Mouse (Mus musculus) layer of hippocampus, postnatal 36 days (tissue): ENCODE measurements around the gene Fkbp11. TPM values are rescaled to one million over a fixed set of nuclear protein-coding genes. Genes with fewer than 3 reads are reported as not detected.

ENCODE experiments used
- DNase-seq, 2 experiments: peaks; one replicate each; pipeline ENCODE4 v3.0.0; 2022
- total RNA-seq, 2 experiments: library from RNA; stranded (reverse); gene quantifications; 2 replicates each; pipeline ENCODE4 v1.2.3; 2021

Gene Fkbp11
- total RNA-seq, 2 experiments from 2014 or later = 0.88 to 1.0 TPM

DNA sequence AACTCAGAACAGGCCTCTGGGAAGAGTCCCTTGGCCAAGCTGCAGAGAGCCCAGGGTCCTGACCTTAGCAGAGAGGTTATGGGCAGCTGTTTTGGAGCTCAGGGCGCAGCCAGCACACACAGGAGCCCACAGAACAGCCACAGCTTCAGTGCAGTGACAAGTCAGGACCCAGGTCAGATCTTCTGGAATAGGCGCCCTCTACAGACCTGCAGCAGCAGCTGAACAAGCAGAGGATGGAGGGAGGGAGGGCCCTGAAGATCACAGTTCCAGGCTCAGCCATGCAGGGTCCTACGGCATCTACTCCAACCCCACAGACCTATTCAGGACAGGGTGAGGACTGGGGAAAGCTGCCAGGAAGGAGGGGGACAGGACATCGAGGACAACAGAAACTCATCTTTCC, 10.8 kb upstream of the Fkbp11 start:
- DNase-seq = no peak

DNA sequence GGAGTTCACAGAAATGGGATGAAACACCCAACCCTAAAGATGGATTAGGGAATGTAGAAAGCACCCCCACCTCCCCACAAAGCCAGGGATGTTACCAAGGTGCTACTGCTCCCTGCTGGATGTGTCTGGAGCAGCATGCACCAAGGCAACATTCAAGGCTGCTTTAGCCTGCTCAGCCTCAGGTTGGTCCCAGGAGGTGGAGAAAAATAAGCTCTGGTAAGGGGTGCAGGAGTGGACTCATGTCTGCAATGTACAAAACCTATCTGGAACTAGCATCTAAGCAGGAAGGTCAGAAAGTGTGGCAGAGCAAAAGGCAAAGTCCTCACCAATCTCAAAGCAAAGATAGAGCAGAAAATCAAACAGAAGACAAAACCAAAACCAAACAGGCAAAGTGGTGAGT, 9.9 kb upstream of the Fkbp11 start:
- no peak for DNase-seq

DNA sequence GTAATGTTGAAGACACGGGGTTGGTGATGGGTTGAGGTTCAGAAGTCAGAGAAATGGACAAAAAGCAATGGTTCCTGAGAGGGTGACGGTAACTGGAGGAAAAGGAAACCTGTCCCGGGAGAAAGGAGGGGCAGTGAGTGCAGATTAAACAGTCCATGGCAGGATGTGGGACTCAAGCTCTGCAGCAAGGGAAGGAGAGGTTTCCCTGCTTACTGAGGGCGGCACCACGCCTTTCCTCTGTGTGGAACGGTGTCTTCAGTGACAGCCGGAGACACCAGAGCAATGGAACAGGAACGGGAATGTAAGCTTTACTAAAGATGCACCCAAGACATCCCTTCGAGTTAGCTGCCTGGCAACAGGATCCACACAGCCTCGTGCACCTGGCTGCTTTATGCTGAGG, 8.5 kb upstream of the Fkbp11 start:
- no peak for DNase-seq

DNA sequence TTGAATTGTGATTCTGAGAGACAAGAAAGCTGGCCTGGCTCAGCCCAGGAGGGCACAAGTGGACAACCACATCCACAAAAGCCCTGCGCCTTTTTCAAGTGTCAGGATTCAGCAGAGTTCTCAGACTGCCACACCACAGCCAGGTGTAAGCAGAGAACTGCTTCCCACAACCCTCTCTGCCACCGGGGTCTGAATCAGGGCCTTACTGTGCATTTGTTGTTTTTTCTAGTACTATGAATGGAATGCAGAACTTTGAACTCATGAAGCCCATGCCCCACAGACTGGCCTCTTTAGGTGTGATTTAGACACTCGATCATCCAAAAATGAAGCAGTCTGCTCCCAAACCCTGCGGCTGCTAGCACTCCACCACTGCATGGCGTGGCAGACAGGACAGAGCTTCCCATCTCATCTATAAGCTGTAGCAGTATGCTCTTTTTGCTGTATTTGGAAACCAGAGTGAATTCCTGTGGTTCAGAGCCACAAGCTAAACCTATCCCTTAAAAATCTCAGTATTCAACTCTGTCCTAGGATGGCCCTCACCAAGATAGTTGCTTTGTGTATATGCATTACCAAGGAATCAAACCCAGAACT, 6.1 kb upstream of the Fkbp11 start:
- no peak for DNase-seq

DNA sequence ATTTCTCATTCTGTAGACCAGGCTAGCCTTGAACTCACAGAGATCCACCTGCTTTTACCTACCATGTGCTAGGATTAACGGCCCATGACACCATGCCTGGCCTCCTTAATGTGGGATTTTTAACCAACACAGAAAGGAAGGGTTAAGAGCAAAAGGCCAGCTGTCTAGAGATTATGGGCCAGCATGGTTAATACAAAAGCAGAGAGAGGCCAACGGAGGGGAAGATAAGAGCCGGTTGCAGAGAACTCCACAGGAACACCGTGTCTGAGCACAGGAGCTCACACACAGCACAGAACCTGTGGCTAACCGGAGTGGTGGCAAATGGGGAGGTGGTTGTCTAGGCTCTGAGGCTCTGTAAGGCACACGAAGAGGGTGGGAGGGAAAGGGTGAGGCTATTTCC, 5.4 kb upstream of the Fkbp11 start:
- DNase-seq = no peak

DNA sequence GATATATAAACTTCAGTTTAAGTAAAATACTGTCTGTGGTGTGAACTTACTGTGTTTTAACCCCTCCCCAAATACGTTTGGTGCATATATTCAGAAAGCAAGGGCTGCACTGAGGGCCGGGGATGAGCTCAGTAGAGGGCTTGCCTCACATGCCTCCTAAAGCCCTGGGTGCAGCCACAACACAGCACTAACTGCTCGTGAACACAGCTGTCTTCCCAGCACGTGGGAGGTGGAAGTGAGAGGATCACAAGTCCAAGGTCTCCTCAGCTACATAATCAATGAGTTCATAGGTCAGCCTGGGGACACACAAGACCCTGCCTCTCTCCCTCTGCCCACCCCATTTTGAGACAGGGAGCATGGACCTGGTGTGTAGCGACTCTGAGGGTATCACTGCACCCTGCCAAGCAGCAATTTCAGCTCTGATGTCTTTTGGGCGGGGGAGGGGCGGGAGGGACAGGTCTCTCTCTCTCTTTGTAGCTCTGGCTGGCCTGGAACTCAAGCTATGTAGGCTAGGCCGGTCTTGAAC, 4.1 kb upstream of the Fkbp11 start:
- DNase-seq = no peak

DNA sequence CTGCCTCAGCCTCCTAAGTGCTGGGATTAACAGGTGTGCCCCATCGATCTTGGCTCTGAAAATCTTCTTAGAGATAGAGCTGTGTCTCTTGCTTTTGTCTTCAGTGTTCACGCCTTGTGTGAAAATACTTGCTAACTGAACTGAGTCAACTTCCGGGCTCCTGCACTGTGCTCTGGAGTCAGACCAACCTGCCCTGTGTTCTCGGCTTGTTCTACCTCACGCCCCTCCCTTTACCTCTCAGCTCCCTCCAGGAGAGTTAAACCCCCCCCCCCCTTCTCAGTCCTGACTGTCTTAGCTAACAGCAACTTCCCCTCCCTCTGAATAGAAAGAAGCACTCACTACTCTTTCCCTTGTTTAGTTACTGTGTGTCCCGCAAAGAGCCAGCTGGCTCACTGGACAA, 2.8 kb upstream of the Fkbp11 start:
- DNase-seq = no peak

DNA sequence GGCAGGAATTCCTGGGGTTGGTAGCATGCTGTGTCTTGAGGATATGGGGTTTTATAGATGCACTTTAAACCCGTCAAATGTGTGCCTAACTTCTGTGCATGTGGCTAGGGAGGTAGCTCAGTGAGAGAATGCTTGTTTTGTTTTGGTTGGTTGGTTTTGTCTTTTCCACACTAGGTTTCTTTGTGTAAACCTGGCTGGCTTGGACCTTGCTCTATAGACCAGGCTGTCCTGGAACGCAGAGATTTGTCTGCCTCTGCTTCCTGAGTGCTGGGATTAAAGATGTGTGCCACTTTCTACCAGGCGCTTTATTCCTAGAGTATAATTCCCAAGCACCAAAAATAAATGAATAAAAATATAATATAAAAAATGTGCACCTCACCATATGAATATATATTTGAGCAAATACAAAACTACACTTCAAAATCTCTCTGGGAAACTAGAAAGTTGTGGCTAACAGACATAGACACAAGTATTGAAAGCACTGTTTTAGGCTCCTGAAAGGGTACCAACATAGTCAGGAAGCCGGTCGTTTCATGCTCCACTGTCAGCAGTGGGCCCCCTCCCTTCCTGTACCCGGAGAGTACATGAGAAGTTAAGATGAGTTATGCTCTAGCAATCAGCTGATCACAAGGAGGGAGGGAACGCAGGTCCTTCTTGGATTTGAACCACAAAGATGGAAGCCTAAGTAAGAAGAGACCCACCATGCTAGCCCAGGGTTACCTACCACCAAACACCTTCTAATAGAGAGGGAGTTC, 2.0 kb upstream of the Fkbp11 start:
- no peak for DNase-seq

DNA sequence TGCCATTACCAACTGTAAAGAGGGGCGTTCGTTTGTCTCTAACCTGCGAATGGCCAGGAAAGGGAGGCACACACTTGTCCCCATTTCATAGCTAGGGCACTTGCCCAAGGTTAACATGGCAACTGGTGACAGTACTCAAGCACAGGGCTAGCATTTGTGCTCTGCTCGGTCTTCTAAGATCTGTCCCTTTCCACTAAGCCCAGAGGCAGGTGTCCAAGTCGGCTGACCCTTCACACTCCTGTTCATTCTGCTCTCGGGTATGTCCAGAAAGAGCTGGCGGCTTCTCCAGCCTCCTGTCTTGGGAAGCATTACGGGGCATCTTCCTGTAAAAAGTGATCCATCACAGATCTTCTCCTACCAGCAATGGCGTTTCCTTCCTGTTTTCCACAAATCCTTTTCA, 368 bp upstream of the Fkbp11 start:
- DNase-seq = no peak

DNA sequence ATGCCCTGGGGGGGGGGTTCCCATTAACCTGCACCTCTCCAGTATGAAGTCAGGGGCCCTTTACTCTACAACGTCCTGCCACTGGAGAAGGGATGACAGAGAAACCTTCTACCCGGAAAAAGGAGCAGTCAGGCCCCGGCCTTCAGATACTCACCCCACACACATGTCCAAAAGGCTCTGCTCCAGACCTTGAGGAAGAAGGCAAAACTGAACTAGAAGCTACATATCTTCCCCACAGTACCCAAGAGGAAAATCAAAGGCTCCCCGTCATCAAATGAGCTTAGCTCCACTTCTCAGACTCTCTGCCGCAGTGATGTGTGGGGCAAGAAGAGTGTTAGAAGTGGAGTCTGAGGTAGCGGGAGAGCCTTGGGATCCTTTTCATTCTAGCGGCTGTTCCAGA, 1.3 kb downstream of the Fkbp11 start:
- DNase-seq = no peak

DNA sequence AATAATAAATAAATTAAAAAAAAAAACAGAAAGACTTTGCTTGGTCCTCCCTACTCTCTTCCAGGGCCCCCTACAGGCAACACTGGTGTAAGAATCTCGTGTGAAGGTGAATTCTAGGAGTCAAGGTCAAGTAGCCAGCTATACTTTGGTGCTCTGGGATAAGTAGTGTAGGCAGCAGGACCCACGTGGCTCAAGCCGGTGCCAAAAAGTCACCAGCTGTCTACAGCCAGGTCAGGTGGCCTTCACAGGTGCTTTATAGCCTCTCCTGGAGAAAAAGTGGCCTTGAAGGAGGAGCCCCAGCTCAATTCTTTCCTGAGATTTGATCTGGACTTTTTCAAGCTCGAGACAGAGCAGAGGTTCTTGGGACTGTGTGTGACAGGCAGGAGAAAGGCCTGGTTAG, 1.9 kb downstream of the Fkbp11 start:
- DNase-seq = no peak

DNA sequence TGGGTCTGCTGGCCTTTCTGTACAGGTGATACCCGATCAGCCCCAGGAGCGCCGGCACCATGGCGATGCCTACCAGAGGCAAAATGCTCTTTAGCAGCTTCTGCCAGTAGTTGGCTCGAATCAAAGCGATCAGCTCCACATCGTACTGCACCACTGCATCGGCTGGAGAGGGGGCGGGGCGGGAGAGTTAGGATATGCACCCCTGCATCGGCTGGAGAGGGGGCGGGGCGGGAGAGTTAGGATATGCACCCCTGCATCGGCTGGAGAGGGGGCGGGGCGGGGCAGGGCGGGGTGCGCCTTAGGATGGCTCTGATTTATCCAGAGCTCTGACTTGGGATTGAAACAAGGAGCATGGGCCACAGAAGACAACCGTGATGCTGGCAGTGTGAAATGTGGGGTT, 3.6 kb downstream of the Fkbp11 start:
- no peak for DNase-seq

DNA sequence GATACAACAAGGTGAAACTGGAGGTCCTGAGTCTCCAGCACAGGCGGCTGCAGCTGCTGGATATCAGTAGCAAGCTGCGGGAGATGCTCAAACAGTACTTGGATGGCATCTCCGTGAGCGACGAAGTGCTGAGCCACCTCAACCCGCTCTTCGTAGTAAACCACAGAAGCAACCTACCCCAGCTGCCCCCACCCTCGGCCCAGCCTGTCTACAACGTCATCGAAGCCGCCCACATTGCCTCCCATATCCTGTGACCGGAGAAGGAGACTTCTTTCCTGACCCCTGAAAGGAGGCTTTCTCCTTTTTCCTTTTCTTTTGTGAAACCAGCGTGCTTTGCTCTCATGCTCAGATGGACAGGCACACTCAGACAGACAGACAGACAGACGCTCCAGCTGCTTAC, 5.1 kb downstream of the Fkbp11 start:
- no peak for DNase-seq

DNA sequence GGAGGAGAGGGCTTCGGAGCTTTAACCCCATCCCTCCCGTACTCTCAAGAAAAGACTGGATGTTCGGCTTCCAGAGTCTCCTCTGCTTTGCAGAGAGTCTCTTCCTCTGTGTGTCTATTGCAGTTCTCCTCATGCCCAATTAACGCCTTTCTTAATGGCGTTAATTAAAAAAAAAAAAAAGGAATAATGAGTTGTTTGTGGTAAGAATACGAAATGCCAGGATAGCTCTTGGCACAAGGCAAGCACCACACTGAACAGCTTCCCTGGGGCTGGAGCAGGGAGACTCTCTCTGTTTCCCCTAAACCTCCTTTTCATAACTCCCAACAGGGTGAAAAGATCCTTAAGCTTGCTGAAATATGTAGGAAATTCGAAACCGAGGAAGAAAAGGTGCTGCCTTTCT, 5.8 kb downstream of the Fkbp11 start:
- no peak for DNase-seq

DNA sequence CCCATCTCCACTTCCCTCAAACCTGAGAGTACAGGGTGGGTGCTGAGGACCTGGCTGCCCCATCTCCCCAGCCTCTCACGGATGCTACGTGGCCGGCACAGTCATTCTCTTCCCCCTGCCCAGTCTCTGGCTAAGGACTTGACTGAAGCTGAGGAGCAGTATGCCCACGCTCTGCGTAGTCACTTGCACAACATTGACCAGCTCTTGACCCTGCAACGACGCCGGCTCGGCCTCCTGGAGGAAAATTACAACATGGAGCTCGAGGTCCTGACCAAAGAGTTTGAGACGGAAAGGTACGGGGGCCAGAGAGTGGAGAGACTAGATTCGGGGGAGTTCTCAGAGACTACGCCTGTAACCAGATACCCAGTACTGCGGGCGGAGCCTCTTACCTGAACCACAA, 10.7 kb downstream of the Fkbp11 start:
- no peak for DNase-seq

DNA sequence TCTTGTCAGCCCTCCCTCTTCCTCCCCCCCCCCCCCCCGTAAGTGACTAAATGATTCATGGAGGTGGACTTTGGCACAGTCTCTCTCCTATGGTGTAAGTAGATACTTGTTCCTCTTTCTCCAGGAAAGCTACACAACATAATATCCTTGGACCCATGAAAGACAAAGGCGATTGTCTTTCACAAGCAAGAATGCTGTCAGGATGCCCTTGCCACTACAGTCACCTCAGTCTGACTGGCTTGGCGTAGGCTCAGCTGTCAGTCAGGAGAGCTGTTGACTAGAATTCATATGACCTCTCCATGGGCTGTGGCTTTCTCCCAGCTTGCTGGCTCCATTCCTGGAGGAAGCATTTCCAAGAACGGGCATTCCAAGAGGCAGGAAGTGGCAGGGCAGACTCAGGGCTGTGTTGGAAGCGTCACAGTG, 13.8 kb downstream of the Fkbp11 start:
- no peak for DNase-seq

DNA sequence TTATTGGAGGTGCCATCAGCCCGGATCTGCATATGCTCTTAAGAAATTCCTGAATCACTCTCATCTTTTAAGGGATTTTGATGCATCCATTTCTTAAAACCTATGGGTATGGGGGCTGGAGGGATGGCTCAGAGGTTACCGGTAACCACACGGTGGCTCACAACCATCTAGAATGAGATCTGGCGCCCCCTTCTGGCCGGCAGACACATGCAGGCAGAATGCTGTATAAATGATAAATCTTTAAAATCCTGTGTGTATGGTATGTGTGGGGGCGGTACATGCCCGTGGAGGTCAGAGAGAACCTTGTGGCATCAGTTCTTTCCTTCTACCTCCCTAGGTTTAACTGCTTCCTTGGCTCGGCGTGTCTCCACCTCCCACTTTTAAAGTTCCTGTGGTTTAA, 17.6 kb downstream of the Fkbp11 start:
- peak in 1 of 2 experiments; percentile 64 for DNase-seq

DNA sequence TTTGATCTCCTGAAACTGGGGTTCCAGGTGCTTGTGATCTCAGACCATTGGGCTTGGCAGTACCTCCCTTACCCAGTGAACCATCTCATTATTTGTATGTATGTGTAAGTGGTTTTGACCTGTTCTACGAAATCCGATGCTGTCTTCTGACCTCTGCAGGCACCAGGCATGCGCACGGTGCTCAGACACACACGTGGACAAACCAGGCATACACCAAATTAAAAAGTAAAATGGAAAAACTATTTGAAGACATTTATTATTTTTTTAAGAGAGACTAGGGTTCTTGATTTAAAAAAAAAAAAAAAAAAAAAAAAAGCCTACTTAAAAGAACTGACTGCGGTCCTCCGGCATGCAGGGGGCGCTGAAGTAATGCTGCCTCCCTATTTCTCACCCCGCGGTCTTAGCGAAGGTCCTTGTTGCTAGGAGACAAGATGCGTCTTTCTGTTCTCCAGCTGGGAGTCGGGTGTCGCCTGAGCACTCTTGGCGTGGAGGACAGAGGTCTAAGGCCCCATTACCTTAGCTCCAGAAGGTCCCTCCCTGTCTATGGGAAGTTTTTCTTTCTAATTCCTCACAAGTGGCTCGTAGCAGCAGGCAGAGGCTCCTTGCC, 20.1 kb downstream of the Fkbp11 start, which contains the start of gene Ccdc65:
TSS of gene Ccdc65 (plus strand) at position 442 of the 607 bp plus-strand sequence.
- peak; percentile 76 to 84 for DNase-seq

DNA sequence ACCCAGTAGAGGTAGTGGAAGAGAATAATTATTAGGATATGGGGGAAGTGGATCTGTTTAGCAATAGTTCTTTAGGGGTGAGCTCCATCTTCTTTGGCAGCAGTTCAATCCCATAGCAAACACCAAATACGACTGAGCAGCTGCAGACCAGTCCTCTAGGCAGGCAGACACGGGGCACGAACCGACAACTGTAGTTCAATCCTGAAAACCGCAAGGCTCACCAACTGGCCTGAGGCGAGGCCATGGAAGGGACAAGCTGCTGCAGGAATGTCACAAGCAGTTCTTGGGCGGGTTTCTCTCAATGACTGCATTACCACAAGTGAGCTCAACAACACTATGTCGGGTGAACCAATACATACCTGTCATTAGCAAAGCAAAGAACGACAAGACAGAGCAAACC, 23.7 kb downstream of the Fkbp11 start:
- DNase-seq = no peak

DNA sequence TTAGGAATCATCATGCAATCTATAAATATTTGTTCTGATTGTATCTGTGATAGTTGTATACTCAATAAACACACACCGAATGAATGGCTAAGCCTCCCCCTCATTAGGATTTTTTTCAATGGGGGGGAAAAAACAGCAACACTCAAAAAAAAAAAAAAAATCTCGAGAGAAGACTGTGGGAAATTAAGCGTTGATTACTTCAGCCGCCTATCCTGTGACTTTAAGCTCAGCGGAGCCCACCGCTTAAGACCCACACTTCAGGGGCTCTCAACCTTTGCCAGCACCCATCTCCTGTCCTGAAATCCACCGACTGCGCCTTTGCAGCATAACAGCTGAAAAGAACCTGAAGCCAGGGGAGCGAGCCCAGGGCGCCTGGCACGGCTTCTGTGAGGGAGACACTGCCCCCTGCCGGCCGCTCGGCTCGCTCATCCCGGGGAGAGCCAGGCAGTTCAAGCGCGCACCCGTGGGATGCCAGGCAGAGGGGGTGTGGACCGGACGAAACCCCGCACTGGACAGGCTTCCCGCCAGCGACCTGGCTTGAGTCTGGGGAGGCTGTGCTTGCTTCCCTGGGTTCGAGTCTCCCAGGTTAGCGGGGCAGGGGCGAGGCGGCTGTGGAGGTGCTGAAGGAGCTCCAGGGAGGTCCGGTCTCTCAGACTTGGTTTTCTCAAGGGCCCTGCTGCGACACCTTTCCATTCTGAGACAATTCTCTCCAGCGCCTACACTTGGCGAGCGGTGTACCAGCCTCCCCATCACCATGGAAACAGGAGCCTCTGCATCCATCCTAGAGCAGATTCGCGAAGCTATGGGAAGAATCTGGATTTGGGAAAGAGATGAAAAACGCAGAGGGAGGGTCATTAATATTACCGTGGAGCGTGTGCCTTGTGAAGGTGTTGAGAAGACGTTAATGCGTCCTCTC, 28.6 kb downstream of the Fkbp11 start:
- peak; percentile 86 to 88 for DNase-seq

DNA sequence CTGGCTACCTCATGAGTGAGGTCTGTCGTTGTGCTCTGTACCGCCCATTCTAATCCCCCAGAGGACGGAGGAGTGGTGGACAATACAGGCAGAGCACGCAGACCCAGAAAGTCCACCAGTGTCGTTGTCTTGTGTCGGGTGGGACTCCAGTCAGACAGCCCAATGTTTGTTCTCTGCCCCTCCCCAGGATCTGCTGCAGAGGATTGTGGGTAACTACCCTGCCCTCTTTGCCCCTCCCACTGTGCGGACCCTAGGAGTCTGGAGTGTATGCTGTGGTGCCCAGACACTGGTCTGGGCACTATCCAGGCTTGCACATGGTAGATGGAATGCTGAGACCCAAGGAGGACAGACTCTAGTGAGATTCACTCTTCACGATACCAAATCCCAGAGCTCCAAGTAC, 31.8 kb downstream of the Fkbp11 start:
- DNase-seq = no peak

DNA sequence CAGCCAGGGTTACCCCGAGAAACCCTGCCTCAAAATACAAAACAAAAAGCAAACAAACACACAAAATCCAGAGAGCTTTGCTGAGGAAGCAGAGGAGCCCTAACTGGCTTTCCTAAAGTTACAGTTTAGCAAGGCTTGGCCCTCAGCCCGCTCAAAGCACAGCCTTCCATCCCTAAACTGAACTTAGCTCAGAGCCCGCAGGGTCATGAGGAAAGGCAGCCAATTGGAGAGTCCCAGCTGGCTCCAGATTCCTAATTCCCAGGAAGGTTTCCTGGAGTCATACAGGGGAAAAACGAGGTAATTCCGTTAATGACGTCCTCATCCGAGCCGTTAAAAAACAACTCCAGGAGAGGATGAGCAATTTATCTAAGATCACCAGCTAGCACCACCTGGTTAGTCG, 32.3 kb downstream of the Fkbp11 start:
- no peak for DNase-seq
